Mouse (Mus musculus): ENCODE measurements around the gene Lrrc8e. TPM values are rescaled to one million over a fixed set of nuclear protein-coding genes. Genes with fewer than 3 reads are reported as not detected.
A peak's percentile ranks its signal among the peaks of the same experiment; 100 is the strongest.

Gene Lrrc8e
- polyA plus RNA-seq, 1 experiment from 2014 or later: 0.21 TPM

GRCm38 (mm10) chr8:4214006-4214980, 12.3 kb upstream of the Lrrc8e start:
- Histone ChIP-seq H3K36me3 (ENCODE audit: control insufficient read depth, insufficient read depth, low read length) (peaks cover 11% of the 10 kb centered on the region; the same call in 1 of the 2 replicates), H3K9ac (ENCODE audit: low read length) (peak overlapping the region; percentile 48; the same call in 1 of the 2 replicates), H3K4me3 (ENCODE audit: low read depth, low read length) (peak overlapping the region; percentile 31), H3K4me1 (replicated peaks; ENCODE audit: control insufficient read depth, insufficient read depth, low read length) (peaks cover 15% of the 10 kb centered on the region), H3K27me3 (ENCODE audit: control insufficient read depth, insufficient read depth, low read length) (no peaks in the 10 kb centered on the region), H3K4me2 (ENCODE audit: low read depth, low read length, severe bottlenecking) (peak overlapping the region; percentile 61), H3K27ac (ENCODE audit: low read depth, low read length) (no peak overlapping the region), H3K9me3 (ENCODE audit: control insufficient read depth, low read length) (no peaks in the 10 kb centered on the region)
- ATAC-seq (replicated peaks; ENCODE audit: low FRiP score) (peak; percentile 23), DNase-seq (ENCODE audit: low spot score) (peak; percentile 62)
- 11% methylated on average over 33 of the region's 33 CpGs for WGBS

- Histone ChIP-seq H3K4me3 (ENCODE audit: low read depth, low read length) (peak overlapping the region; percentile 65), H3K4me2 (ENCODE audit: low read depth, low read length, severe bottlenecking) (peak overlapping the region; percentile 53), H3K9ac (ENCODE audit: low read length) (peak overlapping the region; percentile 86), H3K27ac (ENCODE audit: low read depth, low read length) (peak overlapping the region; percentile 82; the same call in 1 of the 2 replicates), H3K27me3 (ENCODE audit: control insufficient read depth, insufficient read depth, low read length) (no peaks in the 10 kb centered on the region), H3K36me3 (ENCODE audit: control insufficient read depth, insufficient read depth, low read length) (no peaks in the 10 kb centered on the region; the same call in 1 of the 2 replicates), H3K9me3 (ENCODE audit: control insufficient read depth, low read length) (no peaks in the 10 kb centered on the region), H3K4me1 (replicated peaks; ENCODE audit: control insufficient read depth, insufficient read depth, low read length) (peaks cover 15% of the 10 kb centered on the region)
- ATAC-seq (replicated peaks; ENCODE audit: low FRiP score) (0 out of 2 replicates have a peak, but pooled peaks have one; percentile 0), DNase-seq (ENCODE audit: low spot score) (no peak)
- WGBS: 4% methylated on average over 18 of the region's 18 CpGs
Measured at GRCm38 (mm10) chr8:4216296-4216695, 10.3 kb upstream of the Lrrc8e start.

GRCm38 (mm10) chr8:4216791-4217621, 9.6 kb upstream of the Lrrc8e start, which contains the start of gene Prr36:
Gene Prr36 (minus strand): TSS chr8:4217459.
- ATAC-seq (replicated peaks; ENCODE audit: low FRiP score) (peak; percentile 90), DNase-seq (ENCODE audit: low spot score) (peak; percentile 90)
- Histone ChIP-seq H3K36me3 (ENCODE audit: control insufficient read depth, insufficient read depth, low read length) (no peaks in the 10 kb centered on the region; the same call in 1 of the 2 replicates), H3K4me1 (replicated peaks; ENCODE audit: control insufficient read depth, insufficient read depth, low read length) (peaks cover 15% of the 10 kb centered on the region), H3K27ac (ENCODE audit: low read depth, low read length) (peak within 1 kb of the TSS; percentile 82), H3K9me3 (ENCODE audit: control insufficient read depth, low read length) (no peaks in the 10 kb centered on the region), H3K4me3 (ENCODE audit: low read depth, low read length) (peak within 1 kb of the TSS; percentile 65), H3K4me2 (ENCODE audit: low read depth, low read length, severe bottlenecking) (peak within 1 kb of the TSS; percentile 53), H3K9ac (ENCODE audit: low read length) (peak within 1 kb of the TSS; percentile 86), H3K27me3 (ENCODE audit: control insufficient read depth, insufficient read depth, low read length) (no peaks in the 10 kb centered on the region)
- WGBS: under 1% methylated on average over 44 of the region's 44 CpGs

- H3K4me1 ChIP-seq (replicated peaks; ENCODE audit: control insufficient read depth, insufficient read depth, low read length): peaks cover 2% of the 10 kb centered on the region; the same call in 1 of the 2 replicates
- H3K27ac ChIP-seq (ENCODE audit: low read depth, low read length): no peak overlapping the region
- ATAC-seq (replicated peaks; ENCODE audit: low FRiP score): no peak
- DNase-seq (ENCODE audit: low spot score): no peak
- WGBS: 88% methylated on average over 3 of the region's 3 CpGs
- H3K36me3 ChIP-seq (ENCODE audit: control insufficient read depth, insufficient read depth, low read length): no peaks in the 10 kb centered on the region; the same call in 1 of the 2 replicates
- H3K4me2 ChIP-seq (ENCODE audit: low read depth, low read length, severe bottlenecking): no peak overlapping the region
- no peaks in the 10 kb centered on the region for H3K9me3 ChIP-seq (ENCODE audit: control insufficient read depth, low read length)
- H3K27me3 ChIP-seq (ENCODE audit: control insufficient read depth, insufficient read depth, low read length): no peaks in the 10 kb centered on the region
- H3K4me3 ChIP-seq (ENCODE audit: low read depth, low read length): no peak overlapping the region
- H3K9ac ChIP-seq (ENCODE audit: low read length): no peak overlapping the region
Measured at GRCm38 (mm10) chr8:4219617-4220016, 7.0 kb upstream of the Lrrc8e start.

GRCm38 (mm10) chr8:4222059-4222458, 4.6 kb upstream of the Lrrc8e start:
- Histone ChIP-seq H3K4me1 (replicated peaks; ENCODE audit: control insufficient read depth, insufficient read depth, low read length) (peaks cover 2% of the 10 kb centered on the region; the same call in 1 of the 2 replicates), H3K27me3 (ENCODE audit: control insufficient read depth, insufficient read depth, low read length) (peaks cover 2% of the 10 kb centered on the region), H3K9ac (ENCODE audit: low read length) (no peak overlapping the region), H3K36me3 (ENCODE audit: control insufficient read depth, insufficient read depth, low read length) (no peaks in the 10 kb centered on the region), H3K4me2 (ENCODE audit: low read depth, low read length, severe bottlenecking) (no peak overlapping the region), H3K27ac (ENCODE audit: low read depth, low read length) (no peak overlapping the region), H3K4me3 (ENCODE audit: low read depth, low read length) (no peak overlapping the region), H3K9me3 (ENCODE audit: control insufficient read depth, low read length) (no peaks in the 10 kb centered on the region)
- DNase-seq (ENCODE audit: low spot score) (no peak), ATAC-seq (replicated peaks; ENCODE audit: low FRiP score) (no peak)

GRCm38 (mm10) chr8:4226323-4226722, 304 bp upstream of the Lrrc8e start:
- Histone ChIP-seq H3K27ac (ENCODE audit: low read depth, low read length) (no peak overlapping the region), H3K9me3 (ENCODE audit: control insufficient read depth, low read length) (no peaks in the 10 kb centered on the region), H3K4me3 (ENCODE audit: low read depth, low read length) (peak overlapping the region; percentile 12; the same call in 1 of the 2 replicates), H3K4me1 (replicated peaks; ENCODE audit: control insufficient read depth, insufficient read depth, low read length) (peaks cover 2% of the 10 kb centered on the region; the same call in 1 of the 2 replicates), H3K4me2 (ENCODE audit: low read depth, low read length, severe bottlenecking) (peak overlapping the region; percentile 43; the same call in 1 of the 2 replicates), H3K9ac (ENCODE audit: low read length) (no peak overlapping the region), H3K36me3 (ENCODE audit: control insufficient read depth, insufficient read depth, low read length) (no peaks in the 10 kb centered on the region), H3K27me3 (ENCODE audit: control insufficient read depth, insufficient read depth, low read length) (peaks cover 7% of the 10 kb centered on the region)
- ATAC-seq (replicated peaks; ENCODE audit: low FRiP score): peak; percentile 21; the same call in 1 of the 2 replicates
- 29% methylated on average over 4 of the region's 4 CpGs for WGBS
- DNase-seq (ENCODE audit: low spot score): no peak

GRCm38 (mm10) chr8:4227919-4228318, 1.3 kb downstream of the Lrrc8e start:
- DNase-seq (ENCODE audit: low spot score): no peak
- Histone ChIP-seq H3K4me2 (ENCODE audit: low read depth, low read length, severe bottlenecking) (no peak overlapping the region), H3K4me3 (ENCODE audit: low read depth, low read length) (no peak overlapping the region), H3K9me3 (ENCODE audit: control insufficient read depth, low read length) (no peaks in the 10 kb centered on the region), H3K27me3 (ENCODE audit: control insufficient read depth, insufficient read depth, low read length) (peaks cover 7% of the 10 kb centered on the region), H3K36me3 (ENCODE audit: control insufficient read depth, insufficient read depth, low read length) (no peaks in the 10 kb centered on the region), H3K9ac (ENCODE audit: low read length) (no peak overlapping the region), H3K4me1 (replicated peaks; ENCODE audit: control insufficient read depth, insufficient read depth, low read length) (peaks cover 2% of the 10 kb centered on the region; the same call in 1 of the 2 replicates), H3K27ac (ENCODE audit: low read depth, low read length) (no peak overlapping the region)
- ATAC-seq (replicated peaks; ENCODE audit: low FRiP score): no peak
- 90% methylated on average over 4 of the region's 4 CpGs for WGBS

- Histone ChIP-seq H3K4me3 (ENCODE audit: low read depth, low read length) (no peak overlapping the region), H3K4me2 (ENCODE audit: low read depth, low read length, severe bottlenecking) (no peak overlapping the region), H3K36me3 (ENCODE audit: control insufficient read depth, insufficient read depth, low read length) (no peaks in the 10 kb centered on the region), H3K9me3 (ENCODE audit: control insufficient read depth, low read length) (no peaks in the 10 kb centered on the region), H3K27ac (ENCODE audit: low read depth, low read length) (no peak overlapping the region), H3K4me1 (replicated peaks; ENCODE audit: control insufficient read depth, insufficient read depth, low read length) (peaks cover 2% of the 10 kb centered on the region; the same call in 1 of the 2 replicates), H3K9ac (ENCODE audit: low read length) (no peak overlapping the region), H3K27me3 (ENCODE audit: control insufficient read depth, insufficient read depth, low read length) (peaks cover 7% of the 10 kb centered on the region)
- no peak for ATAC-seq (replicated peaks; ENCODE audit: low FRiP score)
- 74% methylated on average over 5 of the region's 5 CpGs for WGBS
- no peak for DNase-seq (ENCODE audit: low spot score)
Measured at GRCm38 (mm10) chr8:4229784-4230183, 3.2 kb downstream of the Lrrc8e start.
